Mouse (Mus musculus) layer of hippocampus, adult 18-20 months (tissue): Measurements from ENCODE around the gene Znhit1. TPM values are rescaled to one million over a fixed set of nuclear protein-coding genes. Genes with fewer than 3 reads are reported as not detected.

Experiments used
- DNase-seq, 2 experiments: peaks; one replicate each; pipeline ENCODE4 v3.0.0; 2022; ENCODE audit warnings: low spot score in 2 of 2
- long read RNA-seq: library from polyadenylated mRNA; stranded (forward); transcript quantifications from one replicate; pipeline ENCODE4 v2.0.0, GENCODE M21; 2021
- total RNA-seq, 2 experiments: library from RNA; stranded (reverse); gene quantifications; 2 replicates each; pipeline ENCODE4 v1.2.3; 2021

Znhit1 gene
- total RNA-seq, result 10 to 100 TPM; 82.8 to 96.2 TPM
- long read RNA-seq, transcript Znhit1-206 (5 exons, 1,208 nt), result major isoform, 14 of 34 reads
- long read RNA-seq, partial matches to known transcripts, result 15 of 34 reads
- long read RNA-seq, other reads (novel, unspliced or antisense), result 1 of 34 reads

DNA sequence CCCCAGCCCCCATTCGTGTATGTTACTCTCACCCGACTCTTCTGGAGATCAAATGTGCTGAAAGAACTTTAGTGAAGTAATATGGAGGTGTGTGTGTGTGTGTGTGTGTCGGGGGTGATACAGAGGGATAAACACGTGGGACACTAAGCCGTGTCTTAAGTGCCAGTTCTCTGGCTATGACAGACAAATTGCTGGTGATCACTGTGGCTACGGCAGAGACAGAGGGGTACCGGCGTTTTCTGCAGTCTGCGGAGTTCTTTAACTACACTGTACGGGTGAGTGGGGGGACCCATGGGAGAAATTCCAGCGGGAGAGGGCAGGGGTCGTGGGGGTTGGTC, at the start of gene Znhit1:
Znhit1 (minus strand) TSS at position 88 of the 338 bp plus-strand sequence.
- DNase-seq, result no peak

DNA sequence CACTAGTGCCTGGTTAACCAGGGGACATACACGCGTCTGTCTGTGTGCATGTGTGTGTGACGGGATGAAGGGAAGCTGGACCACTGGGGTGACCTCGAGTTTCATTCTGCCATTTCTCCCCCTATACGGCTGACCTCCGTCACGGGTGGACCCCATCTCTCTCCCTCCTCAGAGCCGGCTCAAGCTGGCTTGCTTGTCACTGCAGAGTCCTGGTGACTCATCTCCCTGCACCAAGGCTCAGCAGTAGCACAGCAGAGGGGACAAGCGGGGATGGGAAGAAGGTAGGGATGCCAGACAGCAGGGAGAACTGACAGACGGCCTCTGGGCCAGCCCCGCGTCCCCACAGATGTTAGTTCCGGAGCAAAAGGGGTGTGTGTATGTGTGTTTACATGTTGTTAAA, 48.4 kb upstream of the Znhit1 start:
- no peak for DNase-seq

GRCm38 (mm10) chr5:137032641-137033074, 44.8 kb upstream of the Znhit1 start:
- peak; percentile 80 to 86 for DNase-seq

- peak; percentile 67 for DNase-seq
Measured at GRCm38 (mm10) chr5:137032033-137032421, 44.2 kb upstream of the Znhit1 start.

- peak in 1 of 2 experiments; percentile 32 for DNase-seq
Measured at GRCm38 (mm10) chr5:137031076-137032032, 43.5 kb upstream of the Znhit1 start.

- peak; percentile 57 to 81 for DNase-seq
Measured at GRCm38 (mm10) chr5:137030416-137030810, 42.6 kb upstream of the Znhit1 start.

- DNase-seq, result peak; percentile 93 to 96
Measured at GRCm38 (mm10) chr5:137029643-137030415, 42.0 kb upstream of the Znhit1 start.

- DNase-seq, result no peak
Measured at GRCm38 (mm10) chr5:137029273-137029585, 41.4 kb upstream of the Znhit1 start.

DNA sequence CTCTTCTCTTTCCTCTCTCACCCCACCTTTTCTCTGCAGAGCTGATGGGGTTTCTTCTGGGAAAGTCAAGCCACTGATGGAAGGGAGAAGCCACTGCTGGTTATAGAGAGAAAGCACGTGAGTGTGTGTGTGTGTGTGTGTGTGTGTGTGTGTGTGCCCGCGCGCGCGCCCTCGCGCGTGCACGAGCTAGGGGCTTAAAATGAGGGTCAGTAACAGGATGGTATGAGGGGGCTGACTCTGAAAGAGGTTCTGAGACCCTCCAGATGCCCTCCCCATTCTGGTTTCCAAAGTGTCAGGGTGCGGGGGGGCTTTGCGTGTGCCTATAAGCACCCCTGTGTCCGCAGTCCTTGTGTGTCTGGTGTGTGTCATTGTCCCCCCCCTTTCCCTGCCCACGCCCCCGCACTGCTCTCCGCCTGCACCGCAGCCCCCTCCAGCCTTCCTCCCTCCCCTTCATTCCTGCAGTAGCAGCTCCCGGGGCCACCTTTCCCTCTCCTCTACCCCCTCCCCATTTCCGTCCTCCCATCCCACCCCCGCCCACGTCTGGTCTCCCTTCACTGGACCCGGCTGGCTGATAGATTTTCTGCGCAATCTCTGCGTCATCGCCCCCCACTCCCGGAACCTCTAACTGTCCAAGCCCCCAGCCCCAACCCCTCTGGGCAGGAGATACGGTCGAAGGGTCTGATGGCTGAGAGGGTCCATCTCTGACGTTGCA, 40.9 kb upstream of the Znhit1 start:
- DNase-seq, result no peak

GRCm38 (mm10) chr5:137026092-137026491, 38.3 kb upstream of the Znhit1 start, which contains the start of gene Vgf:
Gene Vgf, plus strand, starts transcription at chr5:137026392.
- no peak for DNase-seq

DNA sequence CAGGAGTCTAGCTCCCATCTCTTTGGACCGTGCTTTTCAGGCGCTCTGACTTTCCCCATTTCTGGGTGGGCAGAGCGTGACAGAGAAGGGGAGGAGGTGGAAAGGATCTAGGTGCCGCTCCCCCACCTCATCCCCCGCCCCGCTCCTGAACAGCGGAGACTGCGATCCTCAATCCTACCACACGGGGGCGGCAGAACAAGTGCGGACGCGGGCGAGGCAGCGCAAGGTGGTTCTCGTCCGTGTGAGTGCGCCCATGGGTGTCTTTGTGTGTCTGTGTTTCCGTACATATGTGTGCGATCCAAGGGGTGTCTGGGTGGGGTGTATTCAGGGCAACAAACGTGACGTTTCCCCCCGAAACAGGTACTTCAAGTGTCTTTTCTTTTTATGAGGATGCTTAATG, 37.3 kb upstream of the Znhit1 start:
- DNase-seq, result peak; percentile 67 to 76

DNA sequence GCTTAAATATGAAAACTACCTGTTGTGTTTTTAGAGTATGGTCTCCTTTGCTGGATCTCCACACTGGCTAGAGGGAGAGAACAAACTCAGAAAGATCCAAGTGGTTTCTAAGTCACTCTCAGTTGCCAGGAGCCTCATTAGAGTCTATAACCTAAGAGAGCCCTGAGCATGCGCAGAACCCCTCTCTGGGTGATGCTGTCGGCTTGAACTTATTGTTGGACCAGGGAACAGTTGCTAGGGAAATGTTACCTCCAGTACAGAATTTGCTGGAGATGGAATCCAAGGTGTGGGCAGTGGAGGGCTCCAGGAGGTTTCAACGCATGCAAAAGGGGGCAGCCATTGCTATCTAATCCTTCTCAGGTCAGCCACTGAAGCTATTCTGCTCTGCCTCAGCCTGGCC, 36.5 kb upstream of the Znhit1 start:
- DNase-seq, result no peak

GRCm38 (mm10) chr5:137015913-137016312, 28.1 kb upstream of the Znhit1 start:
- DNase-seq, result no peak

DNA sequence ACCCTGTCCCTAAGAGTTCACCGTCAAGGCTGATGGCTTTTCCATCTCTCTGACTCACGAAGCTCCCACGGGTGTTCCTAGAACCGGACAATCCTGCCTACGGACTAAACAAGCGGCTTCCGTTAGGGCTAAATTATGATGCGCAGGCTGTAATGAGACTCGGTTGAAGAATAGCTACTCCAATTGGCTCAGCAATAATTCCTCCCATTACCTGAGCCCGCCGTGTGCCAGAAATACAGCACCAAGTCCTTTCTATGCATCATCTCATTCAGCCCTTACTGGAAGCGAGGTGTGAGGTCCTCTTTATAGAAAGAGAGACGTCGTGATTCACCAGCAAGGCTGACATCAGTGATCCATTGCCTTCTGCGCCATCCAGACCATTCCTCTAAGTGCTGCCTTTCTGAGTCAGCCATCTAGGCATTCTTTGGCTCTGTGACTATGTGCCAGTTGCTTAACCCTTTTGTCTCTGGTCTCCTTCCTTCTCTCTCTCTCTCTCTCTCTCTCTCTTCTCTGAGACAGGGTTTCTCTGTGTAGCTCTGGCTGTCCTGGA, 24.7 kb upstream of the Znhit1 start:
- no peak for DNase-seq

DNA sequence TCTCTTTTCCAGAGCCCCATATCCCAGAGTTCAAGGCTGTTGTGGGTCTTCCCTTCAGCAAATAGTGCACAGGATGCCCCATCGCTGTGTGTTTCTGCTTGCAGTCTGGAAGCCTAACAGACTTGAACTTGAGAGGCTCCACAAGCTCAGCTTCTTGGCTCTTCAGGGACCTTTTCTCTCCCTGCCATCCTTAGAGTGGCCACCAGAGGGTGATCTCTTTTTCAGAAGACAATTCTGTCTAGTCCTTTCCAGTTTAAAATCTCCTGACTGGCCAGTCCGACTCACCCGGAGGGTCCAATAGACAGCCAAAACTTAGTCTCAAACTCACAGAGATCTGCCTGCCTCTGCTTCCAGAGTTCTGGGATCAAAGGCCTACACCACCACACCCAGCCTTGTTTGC, 22.2 kb upstream of the Znhit1 start:
- DNase-seq, result peak in 1 of 2 experiments; percentile 71

GRCm38 (mm10) chr5:137007276-137007675, 19.5 kb upstream of the Znhit1 start:
- no peak for DNase-seq

GRCm38 (mm10) chr5:137000612-137001011, 12.8 kb upstream of the Znhit1 start:
- no peak for DNase-seq

DNA sequence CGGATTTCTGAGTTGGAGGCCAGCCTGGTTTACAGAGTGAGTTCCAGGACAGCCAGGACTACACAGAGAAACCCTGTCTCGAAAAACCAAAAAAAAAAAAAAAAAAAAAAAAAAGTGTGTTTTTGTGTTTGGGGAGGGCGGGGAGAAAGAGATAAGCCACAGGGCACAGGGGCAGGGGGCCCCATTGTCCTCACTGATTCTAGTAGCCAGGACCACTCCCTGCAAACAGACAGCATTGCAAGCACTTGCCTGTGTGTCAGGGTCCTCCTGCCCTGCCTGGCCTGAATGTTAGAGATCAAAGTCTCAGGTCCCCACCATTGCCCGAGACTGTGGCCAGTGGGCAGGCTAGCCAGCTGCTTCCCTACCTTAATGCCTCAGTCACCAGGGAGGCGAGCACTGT, 11.6 kb upstream of the Znhit1 start:
- no peak for DNase-seq

- DNase-seq, result no peak
Measured at GRCm38 (mm10) chr5:136989801-136990200, 2.0 kb upstream of the Znhit1 start.

DNA sequence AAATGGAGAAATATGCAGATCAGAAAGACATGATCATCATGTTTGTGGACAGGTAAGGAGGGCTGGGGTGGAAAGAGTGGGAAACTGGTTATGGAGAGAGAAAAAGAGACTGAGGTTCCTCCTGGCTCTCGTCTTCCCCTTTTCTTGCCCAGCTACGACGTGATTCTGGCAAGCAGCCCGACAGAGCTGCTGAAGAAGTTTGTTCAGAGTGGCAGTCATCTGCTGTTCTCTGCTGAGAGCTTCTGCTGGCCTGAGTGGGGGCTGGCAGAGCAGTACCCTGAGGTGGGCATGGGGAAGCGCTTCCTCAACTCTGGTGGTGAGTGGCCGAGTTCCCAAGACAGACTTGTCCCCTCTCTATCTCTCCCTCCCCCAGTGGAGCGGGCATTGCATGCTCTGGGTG, 599 bp upstream of the Znhit1 start:
- DNase-seq, result peak in 1 of 2 experiments; percentile 41
